Mouse (Mus musculus) gastrocnemius, adult 8-10 months (tissue): ENCODE results near the gene Gm11444. TPM values are rescaled to one million over a fixed set of nuclear protein-coding genes. Genes with fewer than 3 reads are reported as not detected.

ENCODE experiments used
- DNase-seq, 2 experiments: peaks; one replicate each; pipeline ENCODE4 v3.0.0; 2022; ENCODE audit warnings: low spot score in 2 of 2
- total RNA-seq, 4 experiments: library from RNA; stranded (reverse); gene quantifications; 2 replicates each; pipeline ENCODE4 v1.2.4; 2022

Gm11444 gene
- total RNA-seq, 4 experiments from 2014 or later = not detected

DNA sequence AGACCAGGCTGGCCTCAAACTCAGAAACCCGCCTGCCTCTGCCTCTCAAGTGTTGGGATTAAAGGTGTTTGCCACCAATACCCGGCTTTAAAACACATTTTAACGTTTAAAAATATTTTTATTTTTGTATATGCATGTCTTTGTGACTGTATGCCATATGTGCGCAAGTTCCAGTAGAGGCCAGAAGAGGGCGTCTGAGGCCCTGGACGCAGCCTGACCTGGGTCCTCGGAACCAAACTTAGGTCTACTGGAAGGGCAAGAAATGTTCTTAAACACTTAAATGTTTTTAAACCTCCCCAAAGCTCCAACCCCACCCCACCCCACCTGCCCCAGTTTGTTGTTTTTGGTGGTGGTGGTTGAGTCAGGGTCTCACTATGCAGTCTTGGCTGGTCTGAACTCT, 14.2 kb upstream of the Gm11444 start:
- no peak for DNase-seq

- DNase-seq = no peak
Measured at GRCm38 (mm10) chr11:85857997-85858698, 8.0 kb upstream of the Gm11444 start.

GRCm38 (mm10) chr11:85850758-85851157, 625 bp upstream of the Gm11444 start:
- DNase-seq = no peak

GRCm38 (mm10) chr11:85849037-85849436, 1.1 kb downstream of the Gm11444 start:
- no peak for DNase-seq

DNA sequence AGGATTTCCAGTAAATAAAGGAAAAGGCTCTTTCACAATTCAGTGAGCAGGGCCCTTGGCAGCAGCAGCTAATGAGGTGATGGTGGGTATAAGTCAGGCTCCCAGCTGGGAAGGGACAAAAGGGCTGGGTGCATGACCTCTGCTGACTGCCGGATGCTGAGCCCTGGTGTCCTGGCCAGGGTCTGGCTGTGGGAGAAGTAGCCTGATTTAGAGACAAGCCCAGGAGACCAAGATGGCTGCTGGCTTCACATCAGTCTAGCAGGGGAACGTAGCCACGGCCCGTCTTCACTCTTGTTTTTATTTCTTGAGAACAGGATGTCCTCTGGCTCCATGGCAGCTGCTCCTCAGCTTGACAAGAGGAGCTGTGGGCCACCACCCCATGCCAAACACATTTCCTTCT, 3.6 kb downstream of the Gm11444 start:
- DNase-seq = peak in 1 of 2 experiments; percentile 44

DNA sequence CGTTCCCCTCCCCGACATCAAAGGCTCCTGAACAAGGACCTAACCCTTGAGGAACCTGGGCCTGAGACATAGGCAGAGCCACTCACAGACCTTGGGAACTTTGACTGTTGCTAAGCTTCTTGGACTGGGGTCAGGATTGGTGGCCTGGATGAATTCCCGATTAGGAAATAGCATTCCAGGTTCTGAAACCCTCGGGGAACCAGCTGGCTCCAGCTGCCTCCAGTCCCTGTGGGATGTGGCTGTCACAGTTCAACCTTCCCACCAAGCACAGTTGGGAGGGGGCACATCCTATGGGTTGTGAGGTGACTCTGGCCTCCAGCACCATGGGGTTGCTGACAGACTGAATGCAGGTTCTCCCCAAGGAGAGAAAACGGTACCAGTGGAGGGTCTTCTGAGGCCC, 4.2 kb downstream of the Gm11444 start:
- no peak for DNase-seq

GRCm38 (mm10) chr11:85844971-85845370, 5.2 kb downstream of the Gm11444 start:
- DNase-seq = no peak

- DNase-seq = peak; percentile 77 to 85
Measured at GRCm38 (mm10) chr11:85844144-85844965, 5.8 kb downstream of the Gm11444 start.

DNA sequence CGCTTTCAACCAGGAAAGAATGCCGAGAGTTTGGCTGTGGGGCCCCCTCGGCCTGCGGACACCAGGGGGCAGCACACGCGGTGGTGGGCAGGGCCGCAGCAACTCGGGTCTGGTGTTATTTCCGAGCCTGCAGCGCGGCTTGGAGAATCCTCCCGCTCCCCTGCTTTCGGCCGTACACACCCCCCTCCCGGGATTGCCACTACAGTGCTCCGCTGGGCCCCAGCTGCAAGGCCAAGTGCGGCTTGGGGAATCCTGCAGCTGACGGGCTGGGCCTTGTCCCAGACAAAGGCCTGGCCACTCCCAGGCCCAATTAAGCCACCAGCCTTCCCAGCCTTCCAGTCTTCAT, 6.8 kb downstream of the Gm11444 start:
- DNase-seq = peak; percentile 66 to 76

DNA sequence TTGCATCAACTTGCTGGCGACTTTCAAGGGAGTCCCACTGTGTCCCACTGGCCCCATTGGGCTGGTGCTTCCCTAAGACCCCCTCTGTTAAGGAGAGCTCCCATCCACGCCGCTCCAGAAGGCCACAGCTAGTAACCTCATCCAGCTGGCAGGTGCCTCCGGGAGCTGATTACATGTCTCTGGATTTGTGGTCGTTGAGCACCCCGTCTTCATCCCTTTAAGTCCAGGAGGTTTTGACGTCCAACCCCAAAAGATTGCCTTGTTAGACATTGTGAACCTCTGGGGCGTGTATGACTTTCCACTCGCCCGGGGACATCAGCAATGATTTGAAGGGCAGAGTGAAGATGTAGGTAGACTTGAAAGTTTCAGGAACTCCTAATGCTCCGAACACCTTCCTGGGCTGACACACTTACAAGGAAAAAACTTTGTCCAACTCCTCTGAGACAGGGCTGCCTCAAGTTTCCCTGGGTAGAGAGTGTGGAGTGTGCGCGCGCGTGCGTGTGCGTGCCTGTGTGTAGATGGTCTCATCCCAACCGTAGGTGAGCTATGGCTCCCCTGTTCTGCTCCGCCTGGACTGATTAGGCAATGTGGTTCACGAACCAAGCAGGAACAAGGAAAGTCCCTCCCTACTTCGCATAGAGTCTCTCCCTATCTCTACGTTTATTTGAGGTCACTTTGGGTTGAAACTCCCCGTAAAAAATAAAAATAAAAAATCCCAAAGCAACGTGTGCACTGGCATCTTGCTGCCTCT, 7.4 kb downstream of the Gm11444 start:
- DNase-seq = no peak

GRCm38 (mm10) chr11:85841980-85842379, 8.2 kb downstream of the Gm11444 start:
- no peak for DNase-seq

DNA sequence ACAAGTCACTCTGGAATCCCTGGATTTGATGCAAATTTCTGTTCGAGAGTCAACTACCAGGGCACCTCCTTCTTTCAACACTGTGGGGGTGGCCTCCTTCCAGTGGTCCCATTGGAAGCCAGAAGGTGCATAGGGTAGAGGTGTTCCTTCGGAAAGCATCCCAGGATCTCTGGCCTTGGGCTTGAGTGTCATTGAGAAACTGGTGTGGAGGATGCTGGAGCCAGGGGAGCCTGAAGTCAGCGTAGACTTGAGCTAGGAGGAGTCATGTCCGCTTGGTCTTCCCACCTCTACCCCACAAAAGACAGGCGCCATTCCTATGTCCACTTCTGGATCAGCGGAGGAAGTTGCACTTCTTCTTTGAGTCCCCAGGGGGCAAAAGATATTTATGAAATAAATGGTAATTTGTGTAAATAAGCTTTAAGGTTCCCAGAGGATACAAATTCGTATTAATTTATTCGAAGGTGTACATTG, 8.9 kb downstream of the Gm11444 start:
- no peak for DNase-seq

DNA sequence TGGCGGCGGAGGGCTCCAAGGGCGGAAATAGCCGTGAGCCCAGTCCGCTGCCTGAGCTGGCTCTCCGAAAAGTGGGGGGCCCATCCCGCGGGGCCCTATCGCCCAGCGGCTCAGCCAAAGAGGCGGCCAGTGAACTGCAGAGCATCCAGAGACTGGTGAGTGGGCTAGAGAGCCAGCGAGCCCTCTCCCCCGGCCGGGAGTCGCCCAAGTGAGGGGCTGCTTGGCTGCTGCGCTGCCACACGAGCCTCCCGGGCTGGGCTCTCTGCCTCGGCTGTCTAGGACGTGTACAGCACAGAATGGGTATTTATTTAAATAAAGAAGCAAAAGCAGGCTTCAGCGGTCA, 9.4 kb downstream of the Gm11444 start:
- DNase-seq = no peak

DNA sequence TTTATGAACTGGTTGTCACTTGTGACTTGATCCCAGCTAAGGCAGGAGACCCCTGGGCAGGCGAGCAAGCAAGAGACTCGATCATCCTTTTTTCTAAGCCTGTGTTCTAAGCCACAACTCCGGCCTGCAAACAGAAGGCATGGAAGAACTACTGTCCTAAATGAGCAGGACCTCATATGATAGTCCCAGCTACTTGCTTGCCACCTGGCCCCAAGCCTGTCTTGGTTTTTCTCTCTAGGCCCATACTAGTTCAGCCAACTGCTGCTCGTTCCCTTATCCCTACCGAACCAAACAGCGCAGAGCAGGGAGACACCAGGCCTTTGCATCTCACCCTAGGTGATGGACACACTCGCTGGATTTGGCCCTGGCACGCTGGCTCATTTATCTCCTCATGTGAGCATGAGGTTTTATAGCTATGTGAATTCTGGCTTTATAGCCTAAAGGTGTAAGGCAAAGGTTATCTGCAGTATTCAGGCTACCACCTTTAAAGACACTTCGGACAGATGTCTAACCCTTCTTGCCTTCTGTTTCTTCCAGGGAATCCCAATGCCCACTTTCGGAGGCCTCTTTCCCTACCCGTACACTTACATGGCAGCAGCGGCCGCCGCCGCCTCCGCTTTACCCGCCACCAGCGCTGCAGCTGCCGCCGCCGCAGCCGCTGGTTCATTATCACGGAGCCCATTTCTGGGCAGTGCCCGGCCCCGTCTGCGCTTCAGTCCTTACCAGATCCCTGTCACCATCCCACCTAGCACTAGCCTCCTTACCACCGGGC, 9.9 kb downstream of the Gm11444 start:
- no peak for DNase-seq

GRCm38 (mm10) chr11:85839258-85840030, 10.7 kb downstream of the Gm11444 start:
- no peak for DNase-seq

DNA sequence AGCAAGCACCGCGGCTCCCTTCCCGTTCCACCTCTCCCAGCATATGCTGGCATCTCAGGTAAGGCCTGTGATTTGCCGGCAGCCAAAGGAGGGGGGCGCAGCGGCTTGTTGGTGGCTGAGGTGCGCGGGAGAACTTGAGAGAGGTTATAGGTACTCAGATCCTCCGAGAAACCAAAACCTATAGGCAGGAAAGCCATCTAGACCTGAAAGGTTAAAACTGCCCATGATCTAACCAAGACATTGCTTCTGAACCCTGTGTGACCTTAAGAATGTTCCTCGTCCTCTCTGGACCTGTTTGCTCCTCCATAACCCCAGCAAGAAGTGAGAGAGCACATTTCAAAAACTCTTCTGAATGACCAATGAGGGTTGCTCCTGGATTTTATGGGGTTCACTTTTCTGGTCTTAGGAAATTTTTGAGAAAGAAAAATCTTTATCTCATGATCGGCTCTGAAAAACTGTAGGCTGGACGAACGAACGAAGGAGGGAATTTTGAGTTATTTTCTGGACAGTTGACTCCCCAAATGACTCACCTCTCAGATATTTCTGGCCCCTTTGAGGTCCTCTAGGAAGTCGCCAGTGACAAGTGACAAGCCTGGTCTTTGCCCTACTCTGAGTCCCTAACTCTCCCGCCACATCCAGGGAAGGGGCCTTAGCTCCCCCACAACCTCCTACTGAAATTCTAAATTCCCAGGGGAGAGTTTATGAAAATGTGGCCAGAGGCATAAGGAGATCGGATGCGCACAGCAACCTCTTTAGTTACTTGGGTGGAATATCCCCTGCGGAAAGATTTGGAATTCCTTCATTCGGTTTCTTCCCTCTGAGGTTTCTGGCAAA, 11.5 kb downstream of the Gm11444 start:
- no peak for DNase-seq

- DNase-seq = no peak
Measured at GRCm38 (mm10) chr11:85837648-85838423, 12.3 kb downstream of the Gm11444 start.

GRCm38 (mm10) chr11:85837291-85837647, 12.9 kb downstream of the Gm11444 start:
- DNase-seq = no peak
